Mouse (Mus musculus) limb, embryonic 13.5 days (tissue): ENCODE data around the gene Dnah11. TPM values are rescaled to one million over a fixed set of nuclear protein-coding genes. Genes with fewer than 3 reads are reported as not detected.

Experiments
- ATAC-seq: fragments of 200-750 bp; cut with Nextera tagmentation; 2 replicates; pipeline ENCODE4 v1.8.0; 2017; ENCODE audit warnings: low read depth, moderate number of reproducible peaks, moderate TSS enrichment; ENCODE audit not compliant: low FRiP score
- H3K27ac ChIP-seq: fragments of 300-500 bp; sonication (generic); 2 replicates; pipeline ENCODE4 v1.5.1; 2015; ENCODE audit warnings: inconsistent platforms, mild to moderate bottlenecking, moderate library complexity
- H3K27me3 ChIP-seq: fragments of 300-500 bp; sonication (generic); 2 replicates; pipeline ENCODE4 v1.6.1; 2015; ENCODE audit warnings: mild to moderate bottlenecking, inconsistent platforms
- H3K36me3 ChIP-seq: fragments of 300-500 bp; sonication (generic); 2 replicates; pipeline ENCODE4 v1.6.1; 2015; ENCODE audit warnings: inconsistent platforms, mild to moderate bottlenecking, moderate library complexity
- H3K4me1 ChIP-seq: fragments of 300-500 bp; sonication (generic); 2 replicates; pipeline ENCODE4 v1.6.1; 2015; ENCODE audit warnings: inconsistent platforms
- H3K4me2 ChIP-seq: fragments of 300-500 bp; sonication (generic); replicated peaks from 2 replicates; pipeline ENCODE4 v1.6.1; 2015; ENCODE audit warnings: inconsistent platforms, mild to moderate bottlenecking, moderate library complexity
- H3K4me3 ChIP-seq: fragments of 300-500 bp; sonication (generic); 2 replicates; pipeline ENCODE4 v1.5.1; 2015; ENCODE audit warnings: moderate library complexity, mild to moderate bottlenecking, inconsistent platforms
- H3K9ac ChIP-seq: fragments of 300-500 bp; sonication (generic); 2 replicates; pipeline ENCODE4 v1.6.1; 2015; ENCODE audit warnings: mild to moderate bottlenecking, inconsistent platforms
- H3K9me3 ChIP-seq: fragments of 300-500 bp; sonication (generic); 2 replicates; pipeline ENCODE4 v1.6.1; 2016; ENCODE audit warnings: inconsistent platforms
- WGBS: fragments of 180-500 bp; shearing (Covaris S2); methylation state at CpG from one replicate; pipeline ENCODE4 v1.1.7; 2015; 5-methylcytosine and 5-hydroxymethylcytosine counted together
- polyA plus RNA-seq: library from polyadenylated mRNA; unstranded; fragments of >200 nt; fragmentation: Nextera tagmentation; extraction: Ambion mirVana; gene quantifications from 2 replicates; pipeline ENCODE4 v1.2.1, GENCODE M21; 2015

Dnah11 gene
- polyA plus RNA-seq, 1 experiment from 2014 or later, result 0.11 TPM

DNA sequence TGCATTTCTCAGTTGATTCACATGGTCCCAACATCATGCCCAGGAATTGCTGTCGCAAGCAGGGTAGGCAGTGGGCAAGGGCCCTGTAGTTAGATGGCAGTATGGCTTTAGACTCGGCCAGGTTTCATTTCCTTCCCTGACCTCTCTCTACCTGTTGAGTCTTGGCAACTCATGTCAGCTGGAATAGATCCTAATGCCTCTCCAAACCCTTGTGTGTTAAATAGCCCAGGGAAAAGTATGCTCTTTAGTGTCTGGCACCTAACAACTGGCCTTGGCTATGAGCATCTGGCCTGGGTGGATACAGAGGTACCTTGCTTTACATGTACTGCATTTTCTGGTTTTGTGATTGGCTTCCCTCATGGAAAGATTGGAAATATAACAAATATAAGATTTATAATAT, 314.2 kb downstream of the Dnah11 start:
- no peak for ATAC-seq
- H3K4me1 ChIP-seq, result no peaks in the 10 kb centered on the region
- H3K36me3 ChIP-seq, result peaks cover 18% of the 10 kb centered on the region
- no peaks in the 10 kb centered on the region for H3K27me3 ChIP-seq
- no peak overlapping the region for H3K4me3 ChIP-seq
- no peak overlapping the region for H3K27ac ChIP-seq
- 93% methylated on average over 2 of the region's 2 CpGs for WGBS
- H3K4me2 ChIP-seq, result no peak overlapping the region
- no peak overlapping the region for H3K9ac ChIP-seq
- no peaks in the 10 kb centered on the region for H3K9me3 ChIP-seq

DNA sequence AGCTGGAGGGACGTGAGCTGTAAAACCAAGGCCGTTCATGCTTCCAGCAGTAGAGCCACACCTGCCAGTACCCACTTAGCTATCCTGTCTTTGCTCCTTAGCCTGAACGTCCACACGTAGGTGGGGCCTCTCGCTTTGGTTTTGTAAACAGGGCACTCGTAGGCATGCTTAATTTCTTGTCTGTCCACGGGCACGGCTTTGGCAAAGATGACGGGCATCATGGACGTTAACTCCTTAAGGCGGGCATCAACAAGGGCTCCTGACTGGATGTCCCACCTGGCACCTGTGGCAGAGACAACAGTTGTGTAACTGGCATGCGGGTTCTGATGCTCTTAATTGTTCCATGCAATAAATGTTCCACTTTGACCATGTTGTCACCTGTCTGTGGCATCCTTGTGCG, 320.5 kb downstream of the Dnah11 start:
- H3K27ac ChIP-seq, result no peak overlapping the region
- H3K9ac ChIP-seq, result no peak overlapping the region
- WGBS, result 93% methylated on average over 13 of the region's 13 CpGs
- no peaks in the 10 kb centered on the region for H3K27me3 ChIP-seq
- peaks cover 77% of the 10 kb centered on the region for H3K36me3 ChIP-seq
- no peak overlapping the region for H3K4me3 ChIP-seq
- H3K4me2 ChIP-seq, result no peak overlapping the region
- H3K9me3 ChIP-seq, result no peaks in the 10 kb centered on the region
- ATAC-seq, result no peak
- no peaks in the 10 kb centered on the region for H3K4me1 ChIP-seq

DNA sequence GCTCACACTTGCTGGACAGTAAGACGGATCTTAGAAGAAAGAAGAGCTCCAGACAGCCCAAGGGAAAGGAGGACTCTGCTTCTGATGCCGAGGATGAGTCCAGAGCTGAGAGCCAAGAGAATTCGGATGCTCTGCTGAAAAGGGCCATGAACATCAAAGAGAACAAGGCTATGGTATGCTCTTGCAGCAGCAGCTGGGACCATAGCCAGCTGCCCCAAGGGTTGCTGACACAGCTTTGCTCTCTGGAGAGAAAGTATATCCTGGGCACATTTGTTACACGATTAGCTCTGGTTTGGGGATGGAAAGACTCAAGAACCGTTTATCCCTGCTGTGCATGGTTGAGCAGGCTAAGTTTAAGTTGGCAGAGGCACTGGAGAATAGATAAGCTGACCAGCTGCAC, 326.6 kb downstream of the Dnah11 start:
- 78% methylated on average over 5 of the region's 5 CpGs for WGBS
- H3K4me3 ChIP-seq, result no peak overlapping the region
- H3K9me3 ChIP-seq, result peaks cover 8% of the 10 kb centered on the region; the same call in 1 of the 2 replicates
- H3K4me1 ChIP-seq, result peaks cover 5% of the 10 kb centered on the region
- no peak overlapping the region for H3K4me2 ChIP-seq
- ATAC-seq, result peak; percentile 34; the same call in 1 of the 2 replicates
- no peak overlapping the region for H3K27ac ChIP-seq
- peaks cover 89% of the 10 kb centered on the region for H3K36me3 ChIP-seq
- no peaks in the 10 kb centered on the region for H3K27me3 ChIP-seq
- no peak overlapping the region for H3K9ac ChIP-seq

- Histone ChIP-seq H3K36me3 (peaks cover 67% of the 10 kb centered on the region), H3K27me3 (no peaks in the 10 kb centered on the region), H3K9me3 (peaks cover 8% of the 10 kb centered on the region; the same call in 1 of the 2 replicates), H3K4me2 (no peak overlapping the region), H3K4me3 (no peak overlapping the region), H3K9ac (no peak overlapping the region), H3K4me1 (peaks cover 21% of the 10 kb centered on the region), H3K27ac (peak overlapping the region; percentile 65; the same call in 1 of the 2 replicates)
- no peak; the same call in 1 of the 2 replicates for ATAC-seq
- WGBS, result 69% methylated on average over 4 of the region's 4 CpGs
Measured at GRCm38 (mm10) chr12:117867708-117868564, 330.9 kb downstream of the Dnah11 start.

- no peaks in the 10 kb centered on the region for H3K27me3 ChIP-seq
- 0 out of 2 replicates have a peak overlapping the region, but pooled peaks have one; percentile 15 for H3K27ac ChIP-seq
- no peak overlapping the region for H3K9ac ChIP-seq
- 88% methylated on average over 5 of the region's 5 CpGs for WGBS
- ATAC-seq, result no peak
- no peak overlapping the region for H3K4me2 ChIP-seq
- peaks cover 22% of the 10 kb centered on the region for H3K4me1 ChIP-seq
- H3K4me3 ChIP-seq, result no peak overlapping the region
- H3K36me3 ChIP-seq, result peaks cover 21% of the 10 kb centered on the region
- no peaks in the 10 kb centered on the region for H3K9me3 ChIP-seq
Measured at GRCm38 (mm10) chr12:117862655-117863054, 336.2 kb downstream of the Dnah11 start.

GRCm38 (mm10) chr12:117861249-117861648, 337.6 kb downstream of the Dnah11 start:
- H3K4me1 ChIP-seq, result peaks cover 15% of the 10 kb centered on the region
- H3K27ac ChIP-seq, result no peak overlapping the region
- H3K9me3 ChIP-seq, result no peaks in the 10 kb centered on the region
- peaks cover 9% of the 10 kb centered on the region for H3K36me3 ChIP-seq
- no peak overlapping the region for H3K9ac ChIP-seq
- 84% methylated on average over 3 of the region's 3 CpGs for WGBS
- H3K27me3 ChIP-seq, result no peaks in the 10 kb centered on the region
- no peak overlapping the region for H3K4me2 ChIP-seq
- ATAC-seq, result no peak
- H3K4me3 ChIP-seq, result no peak overlapping the region

DNA sequence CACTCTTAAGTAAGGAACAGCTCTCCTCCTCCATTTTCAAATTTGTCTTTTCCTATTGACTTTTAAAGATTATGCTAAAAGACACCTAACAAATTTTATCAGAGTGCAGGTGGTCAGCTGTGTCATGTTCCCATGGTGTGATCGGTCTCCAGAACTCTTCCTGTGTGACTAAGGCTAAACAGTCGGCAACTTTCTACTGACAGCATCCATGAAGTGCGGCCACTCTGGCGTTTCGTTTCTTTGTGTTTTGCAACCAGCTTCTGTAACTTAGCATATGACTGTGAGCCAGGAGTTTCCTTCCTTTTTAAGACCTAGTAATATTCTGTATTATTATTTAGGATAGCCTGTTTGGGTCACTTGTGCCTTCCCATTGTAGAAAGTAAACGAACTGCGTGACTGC, 338.0 kb downstream of the Dnah11 start:
- Histone ChIP-seq H3K36me3 (peaks cover 5% of the 10 kb centered on the region), H3K9ac (no peak overlapping the region), H3K4me1 (peaks cover 15% of the 10 kb centered on the region), H3K27ac (no peak overlapping the region), H3K9me3 (no peaks in the 10 kb centered on the region), H3K27me3 (no peaks in the 10 kb centered on the region), H3K4me2 (no peak overlapping the region), H3K4me3 (no peak overlapping the region)
- no peak for ATAC-seq
- WGBS, result 74% methylated on average over 7 of the region's 7 CpGs

- ATAC-seq, result no peak
- no peaks in the 10 kb centered on the region for H3K9me3 ChIP-seq
- WGBS, result 88% methylated on average over 6 of the region's 6 CpGs
Measured at GRCm38 (mm10) chr12:117857884-117858283, 341.0 kb downstream of the Dnah11 start.

DNA sequence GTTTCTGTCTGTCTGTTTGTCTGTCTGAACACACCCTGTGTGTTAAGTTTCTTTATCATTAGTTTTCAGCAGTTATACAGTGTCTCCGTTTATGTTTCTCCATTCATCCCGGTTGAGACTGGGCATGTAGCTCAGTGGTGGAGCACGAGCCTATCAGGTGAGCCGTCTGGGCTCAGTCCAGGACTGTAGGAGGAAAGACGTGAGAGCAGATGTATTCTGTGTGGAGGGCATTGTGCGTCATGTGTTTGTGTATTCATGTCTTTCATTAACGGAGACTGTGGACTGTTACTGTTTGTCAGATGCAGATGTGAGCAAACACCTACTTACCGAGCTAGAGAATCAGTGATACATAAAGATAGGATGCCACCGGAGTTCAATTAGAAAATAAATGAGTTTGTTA, 341.8 kb downstream of the Dnah11 start:
- Histone ChIP-seq H3K9ac (no peak overlapping the region), H3K9me3 (no peaks in the 10 kb centered on the region), H3K4me1 (no peaks in the 10 kb centered on the region), H3K36me3 (no peaks in the 10 kb centered on the region), H3K27ac (no peak overlapping the region), H3K4me3 (no peak overlapping the region), H3K27me3 (no peaks in the 10 kb centered on the region), H3K4me2 (no peak overlapping the region)
- 80% methylated on average over 9 of the region's 9 CpGs for WGBS
- ATAC-seq, result no peak

More at GRCm38 (mm10) chr12:117857884-117858283, 341.0 kb downstream of the Dnah11 start:
- Histone ChIP-seq H3K27me3 (no peaks in the 10 kb centered on the region), H3K27ac (no peak overlapping the region), H3K36me3 (no peaks in the 10 kb centered on the region), H3K4me2 (no peak overlapping the region), H3K9ac (no peak overlapping the region), H3K4me1 (peaks cover 3% of the 10 kb centered on the region), H3K4me3 (no peak overlapping the region)

- Histone ChIP-seq H3K9ac (no peak overlapping the region), H3K4me1 (0 out of 2 replicates have a peak, but pooled peaks cover 12% of the 10 kb centered on the region), H3K36me3 (peaks cover 4% of the 10 kb centered on the region; the same call in 1 of the 2 replicates), H3K27ac (no peak overlapping the region), H3K4me2 (no peak overlapping the region), H3K4me3 (no peak overlapping the region), H3K9me3 (no peaks in the 10 kb centered on the region), H3K27me3 (no peaks in the 10 kb centered on the region)
- 32% methylated on average over 6 of the region's 6 CpGs for WGBS
- peak; percentile 51; the same call in 1 of the 2 replicates for ATAC-seq
Measured at GRCm38 (mm10) chr12:117853316-117853715, 345.5 kb downstream of the Dnah11 start.

GRCm38 (mm10) chr12:117850472-117850871, 348.4 kb downstream of the Dnah11 start:
- peaks cover 4% of the 10 kb centered on the region; the same call in 1 of the 2 replicates for H3K36me3 ChIP-seq
- H3K4me3 ChIP-seq, result no peak overlapping the region
- no peak for ATAC-seq
- no peak overlapping the region for H3K4me2 ChIP-seq
- H3K27me3 ChIP-seq, result no peaks in the 10 kb centered on the region
- H3K9ac ChIP-seq, result no peak overlapping the region
- no peak overlapping the region; the same call in 1 of the 2 replicates for H3K27ac ChIP-seq
- 58% methylated on average over 10 of the region's 10 CpGs for WGBS
- peaks cover 19% of the 10 kb centered on the region; the same call in 1 of the 2 replicates for H3K4me1 ChIP-seq
- H3K9me3 ChIP-seq, result no peaks in the 10 kb centered on the region

DNA sequence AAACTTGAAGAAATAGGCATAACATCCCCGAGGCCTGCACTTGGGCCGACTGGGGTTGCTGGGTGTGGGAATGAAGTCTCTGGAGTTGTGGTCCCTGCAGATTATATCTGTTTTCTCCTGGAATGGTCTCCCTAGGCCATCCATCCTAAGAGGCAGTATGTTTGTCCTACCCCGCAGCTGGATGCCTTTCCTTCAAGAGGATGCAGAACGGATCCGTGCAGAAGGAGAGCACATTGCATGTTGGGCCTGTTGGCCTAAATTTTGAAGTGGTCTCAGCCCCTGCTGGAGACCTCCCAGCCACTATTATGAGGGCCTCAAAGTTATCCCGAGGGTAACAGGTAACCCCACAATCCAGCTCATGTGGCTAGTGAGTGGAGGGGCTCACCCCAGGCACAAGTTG, 350.2 kb downstream of the Dnah11 start:
- H3K27me3 ChIP-seq, result no peaks in the 10 kb centered on the region
- ATAC-seq, result no peak
- no peaks in the 10 kb centered on the region for H3K9me3 ChIP-seq
- H3K4me3 ChIP-seq, result no peak overlapping the region
- 90% methylated on average over 6 of the region's 6 CpGs for whole genome bisulfite sequencing
- peaks cover 4% of the 10 kb centered on the region; the same call in 1 of the 2 replicates for H3K36me3 ChIP-seq
- H3K9ac ChIP-seq, result no peak overlapping the region
- no peak overlapping the region for H3K4me2 ChIP-seq
- H3K27ac ChIP-seq, result no peak overlapping the region
- H3K4me1 ChIP-seq, result peaks cover 30% of the 10 kb centered on the region
